Mouse (Mus musculus) gastrocnemius, postnatal 25 days (tissue): ENCODE data around the gene Acin1. TPM values are rescaled to one million over a fixed set of nuclear protein-coding genes. Genes with fewer than 3 reads are reported as not detected.
A peak's percentile ranks its signal among the peaks of the same experiment; 100 is the strongest.

Experiments
- DNase-seq: peaks from one replicate; pipeline ENCODE4 v3.0.0; 2022
- long read RNA-seq, 2 experiments: library from polyadenylated mRNA; stranded (forward); transcript quantifications; one replicate each; pipeline ENCODE4 v2.0.0; 2021
- total RNA-seq, 2 experiments: library from RNA; stranded (reverse); gene quantifications; 1 replicate in 1 of 2; 2 replicates in 1 of 2; pipeline ENCODE4 v1.2.3; 2021

The Acin1 gene
- total RNA-seq = 10 to 100 TPM; 61.2 to 78.1 TPM
- long read RNA-seq, experiment 1, partial matches to known transcripts = 2 of 30 reads
- long read RNA-seq, experiment 1, other reads (novel, unspliced or antisense) = 25 of 30 reads
- long read RNA-seq, experiment 2, full-length matches to known transcripts = 9 of 23 reads
- long read RNA-seq, experiment 2, partial matches to known transcripts = 1 of 23 reads
- long read RNA-seq, experiment 2, other reads (novel, unspliced or antisense) = 13 of 23 reads

DNA sequence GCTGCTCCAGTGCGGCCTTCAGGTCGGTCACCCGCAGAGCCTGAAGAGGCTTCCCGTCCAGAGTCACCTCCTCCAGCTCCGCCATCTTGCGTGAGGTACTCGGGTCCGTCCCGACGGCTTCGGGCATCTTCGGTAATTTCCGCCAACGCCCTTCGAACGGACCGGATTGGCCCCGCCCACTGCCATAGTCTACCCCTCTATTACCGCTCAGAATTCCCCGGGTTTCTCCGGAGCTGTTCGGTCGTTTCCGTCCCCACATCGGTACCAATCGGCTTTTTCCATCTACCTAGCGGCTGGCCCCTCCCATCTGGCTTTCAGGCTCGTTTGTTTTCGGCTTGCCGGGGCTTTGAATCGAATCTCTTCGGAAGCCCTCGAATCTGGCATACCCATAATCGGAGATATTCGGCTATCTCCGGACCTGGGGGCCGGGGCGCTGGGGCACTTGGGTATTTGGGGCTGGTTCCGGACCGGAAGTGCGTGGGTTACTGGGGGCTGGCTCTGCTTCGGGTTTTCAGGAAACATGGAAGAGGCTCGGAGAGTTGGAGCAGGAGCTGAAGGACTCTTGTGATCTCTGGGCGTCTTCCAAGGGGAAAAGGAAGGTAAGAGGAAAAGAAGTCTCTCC, at the start of gene Acin1:
Gene Acin1 (minus strand): TSS at position 410 of the 622 bp plus-strand sequence.
- DNase-seq = peak; percentile 100

DNA sequence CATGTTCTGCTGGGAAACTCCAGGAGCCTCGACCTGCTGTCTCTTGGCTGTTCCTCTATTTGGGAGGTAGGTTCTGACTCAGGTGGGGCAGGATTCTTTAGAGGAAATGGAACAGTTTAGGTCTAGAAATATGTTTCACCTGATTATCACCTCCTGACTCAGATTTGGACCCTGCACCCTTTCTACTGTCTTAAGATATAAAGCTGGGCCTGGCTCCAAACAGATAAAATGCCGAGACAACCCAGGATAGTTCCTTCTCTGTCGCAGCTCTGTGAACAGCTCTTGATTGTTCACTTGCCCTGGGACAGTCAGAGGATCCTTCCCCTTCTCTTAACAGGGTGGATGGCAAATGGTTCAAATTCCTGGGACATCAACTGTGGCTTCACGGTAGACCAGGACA, 48.5 kb upstream of the Acin1 start:
- no peak for DNase-seq

DNA sequence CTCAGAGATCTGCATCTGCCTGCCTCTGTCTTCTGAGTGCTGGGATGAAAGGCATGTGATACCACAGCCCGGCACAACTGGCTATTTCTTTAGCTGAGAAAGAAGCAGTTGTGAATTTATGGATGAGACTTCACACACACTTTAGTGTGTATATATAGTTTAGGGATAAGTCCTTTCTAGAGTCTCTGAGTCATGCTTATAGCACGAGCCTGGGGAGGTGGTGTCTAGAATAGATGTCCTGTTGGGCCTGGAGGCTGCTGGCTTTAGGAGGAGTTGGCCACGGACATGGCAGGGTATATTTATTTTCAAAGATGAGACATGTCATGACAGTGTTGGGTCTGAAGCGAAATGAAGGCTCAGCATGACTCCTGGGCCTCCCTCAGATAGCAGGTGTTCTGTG, 47.3 kb upstream of the Acin1 start:
- DNase-seq = no peak

- no peak for DNase-seq
These were observed 45.5 kb upstream of the Acin1 start for GRCm38 (mm10) chr14:54732206-54732605.

- DNase-seq = no peak
These were observed 43.6 kb upstream of the Acin1 start for GRCm38 (mm10) chr14:54730305-54730704.

DNA sequence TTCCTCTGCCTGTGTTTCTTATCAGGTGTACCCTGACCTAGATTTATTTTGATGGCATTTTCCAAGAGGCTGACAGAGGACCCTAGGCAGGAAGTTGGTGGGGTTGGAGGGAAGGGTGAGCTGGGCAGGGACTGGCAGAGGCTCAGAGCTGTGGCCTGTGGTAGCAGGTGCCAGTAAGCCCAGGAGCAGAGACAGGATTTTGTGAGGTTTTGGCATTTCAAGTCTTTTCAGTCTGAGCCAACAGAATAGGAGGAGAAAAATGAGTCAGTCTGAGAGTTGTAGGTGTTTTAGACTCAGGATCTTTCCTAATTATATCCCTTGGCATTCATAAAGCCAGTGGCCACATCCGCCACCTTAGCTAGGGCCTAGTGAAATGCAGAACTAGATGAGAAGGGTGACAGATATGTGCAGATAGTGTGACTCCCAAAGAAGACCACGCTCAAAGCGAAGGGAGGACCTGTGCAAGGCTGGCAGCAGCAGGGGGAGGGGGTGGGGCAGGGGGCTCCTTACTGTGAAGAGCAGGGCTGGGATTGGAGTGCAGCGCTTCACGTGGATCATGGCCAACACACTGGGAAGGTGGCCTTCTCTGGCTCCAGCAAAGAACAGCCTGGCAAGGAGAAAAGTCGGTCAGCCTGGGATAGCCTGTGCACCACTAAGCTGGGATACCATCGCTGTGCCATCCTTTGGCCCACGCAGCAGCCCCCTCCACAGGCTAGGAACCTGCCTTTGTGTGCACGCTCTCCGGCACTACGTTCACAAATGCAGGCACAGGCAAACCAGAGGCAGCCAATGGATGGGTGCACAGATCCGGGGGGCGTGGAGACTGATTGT, 42.3 kb upstream of the Acin1 start:
- DNase-seq = no peak

- DNase-seq = no peak
These were observed 40.8 kb upstream of the Acin1 start for GRCm38 (mm10) chr14:54727565-54727964.

- DNase-seq = no peak
These were observed 37.3 kb upstream of the Acin1 start for GRCm38 (mm10) chr14:54724049-54724448.

DNA sequence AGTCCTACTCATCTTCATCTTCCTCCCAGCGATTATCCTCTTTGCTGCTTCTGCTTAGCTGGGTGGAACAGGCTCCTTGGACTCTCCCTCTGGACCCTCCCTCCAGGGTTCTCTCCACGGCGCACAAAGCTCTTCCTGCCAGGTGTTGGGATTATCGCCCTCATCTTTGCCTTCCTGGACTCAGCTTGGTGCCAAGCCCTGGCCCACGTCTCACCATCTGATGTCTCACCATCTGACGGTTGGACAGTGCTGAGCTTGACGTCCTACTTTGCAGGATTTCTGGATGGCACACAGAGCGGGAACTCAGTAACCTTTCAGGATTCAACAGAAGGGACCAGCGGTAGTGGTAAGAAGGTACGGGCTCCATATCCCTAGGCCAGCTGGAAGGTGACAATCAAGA, 35.0 kb upstream of the Acin1 start:
- no peak for DNase-seq

- peak; percentile 59 for DNase-seq
These were observed 34.1 kb upstream of the Acin1 start for GRCm38 (mm10) chr14:54720654-54721350.

GRCm38 (mm10) chr14:54720041-54720440, 33.3 kb upstream of the Acin1 start:
- DNase-seq = no peak

DNA sequence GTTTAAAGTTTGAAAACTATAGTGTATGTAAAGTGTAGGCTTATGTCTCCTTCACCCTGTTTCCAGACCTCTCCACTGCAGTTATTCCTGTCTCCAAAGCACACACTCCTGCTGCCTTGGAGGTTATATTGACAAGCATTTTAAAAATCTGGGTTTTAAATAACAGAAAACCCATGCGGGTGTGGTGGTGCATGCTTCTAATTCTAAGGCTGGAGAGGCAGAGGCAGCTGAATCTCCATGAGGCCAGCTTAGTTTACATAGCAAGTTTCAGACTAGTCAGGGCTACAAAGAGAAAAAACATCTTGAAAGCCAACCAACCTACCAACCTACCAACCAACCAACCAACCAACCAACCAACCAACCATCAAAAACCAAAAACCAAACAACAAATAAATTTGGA, 28.7 kb upstream of the Acin1 start:
- DNase-seq = no peak

GRCm38 (mm10) chr14:54714617-54715081, 27.9 kb upstream of the Acin1 start:
- peak; percentile 32 for DNase-seq

DNA sequence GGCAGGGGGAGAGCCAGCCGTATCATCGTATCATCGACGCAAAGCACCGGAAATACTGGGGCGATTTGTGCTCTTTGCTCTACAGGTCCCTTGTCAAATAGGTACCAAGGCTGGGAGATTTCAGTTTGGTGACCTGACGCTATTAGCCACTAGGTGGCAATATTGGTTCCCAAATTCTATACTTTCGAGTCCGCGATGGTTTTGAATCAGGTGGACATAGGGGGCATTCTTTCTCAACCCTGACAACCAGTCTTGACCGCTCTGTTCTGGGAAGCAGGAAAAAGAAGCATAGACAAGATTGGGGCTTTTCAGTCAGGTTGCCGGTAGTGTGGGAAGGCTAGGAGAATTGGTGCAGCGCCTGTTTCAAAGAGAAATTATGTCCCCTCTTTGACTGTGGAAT, 27.4 kb upstream of the Acin1 start:
- DNase-seq = peak; percentile 29

- DNase-seq = no peak
These were observed 26.1 kb upstream of the Acin1 start for GRCm38 (mm10) chr14:54712861-54713260.

GRCm38 (mm10) chr14:54712074-54712473, 25.3 kb upstream of the Acin1 start, which contains the start of gene Cebpe:
TSS of gene Cebpe (minus strand) at chr14:54712174.
- no peak for DNase-seq

- no peak for DNase-seq
These were observed 22.3 kb upstream of the Acin1 start for GRCm38 (mm10) chr14:54709054-54709453.

- no peak for DNase-seq
These were observed 20.0 kb upstream of the Acin1 start for GRCm38 (mm10) chr14:54706589-54707320.

DNA sequence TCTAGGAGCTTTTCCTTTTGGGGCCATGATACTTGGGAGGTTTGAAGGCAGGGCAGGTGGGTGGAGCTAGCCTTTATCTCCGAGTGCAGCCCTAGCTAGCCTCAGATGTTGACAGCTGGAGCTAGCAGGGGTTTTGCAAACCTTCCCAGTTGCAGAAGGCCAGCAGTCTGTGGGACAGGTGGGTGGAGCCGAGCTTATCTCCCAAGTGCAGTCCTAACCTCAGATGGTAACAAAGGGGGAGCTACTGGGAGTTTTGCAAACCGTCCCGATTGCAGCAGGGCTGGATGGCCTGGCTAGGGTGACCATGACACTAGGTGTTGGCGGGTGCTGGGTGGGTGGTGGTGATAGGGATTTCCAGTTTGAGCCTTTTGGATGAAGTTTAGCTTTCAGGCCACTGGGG, 19.1 kb upstream of the Acin1 start:
- DNase-seq = no peak

- no peak for DNase-seq
These were observed 16.5 kb upstream of the Acin1 start for GRCm38 (mm10) chr14:54703207-54703606.

DNA sequence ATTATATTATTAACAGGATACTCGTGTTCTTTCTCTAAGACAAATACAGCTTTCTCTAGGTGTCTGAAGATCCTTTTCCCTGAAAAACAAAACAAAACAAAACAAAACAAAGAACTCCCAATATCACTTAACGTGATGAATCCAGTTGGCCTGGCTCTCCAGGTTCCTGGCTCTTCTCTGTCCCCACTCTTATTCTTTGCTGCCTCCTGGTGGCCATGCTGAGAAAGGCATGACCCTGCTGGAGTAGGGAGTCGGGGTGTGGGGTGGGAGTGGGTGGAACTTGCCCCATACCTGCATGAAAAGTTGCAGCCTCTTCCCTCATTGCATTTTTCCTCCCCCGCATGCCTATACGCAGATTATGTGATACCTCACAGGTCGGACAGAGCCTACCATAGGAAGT, 14.6 kb upstream of the Acin1 start:
- DNase-seq = peak; percentile 56

DNA sequence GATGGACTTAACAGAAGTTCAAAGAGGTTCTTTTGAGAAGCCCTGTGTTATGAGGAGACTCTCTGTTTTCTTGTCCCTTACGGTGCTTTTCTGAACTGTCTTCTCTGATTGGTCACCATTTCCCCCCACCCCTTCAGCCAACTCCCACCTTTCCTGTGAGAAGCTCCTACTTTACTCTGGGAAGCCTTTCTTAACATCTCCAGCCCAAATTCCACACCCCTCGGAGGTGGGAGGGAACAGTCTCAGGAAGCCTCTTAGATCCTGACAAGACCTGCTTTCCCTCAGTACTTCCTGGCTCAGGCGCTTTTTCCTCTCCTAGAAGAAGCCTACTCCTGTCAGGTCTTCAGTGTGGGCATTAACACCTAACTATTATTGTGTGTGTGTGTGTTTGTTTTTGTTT, 12.9 kb upstream of the Acin1 start:
- no peak for DNase-seq
